Mouse (Mus musculus): Measurements from ENCODE around the gene Zg16.

- TF ChIP-seq POLR2A (IDR thresholded peaks at IDR 0.05; ENCODE audit: insufficient read depth, low read depth, low read length) = no peak
- no peak; the same call in 1 of the 2 replicates for TF ChIP-seq CTCF (IDR thresholded peaks at IDR 0.05; ENCODE audit: insufficient read depth, low read depth, low read length)
These were observed 61.5 kb downstream of the Zg16 start for GRCm38 (mm10) chr7:127025556-127026160.

Data from olfactory bulb, adult 2 months (tissue).